In genomic region chr10:13150435-13150834, GRCm38 (mm10) we compare ENCODE assay signal across 34 mouse cellular contexts. TPM values are rescaled to one million over a fixed set of nuclear protein-coding genes. Genes with fewer than 3 reads are reported as not detected.
DNase-seq lines count a peak whose midpoint lies in the region; ATAC-seq and TF ChIP-seq lines count a peak whose summit lies in the region.
"Had no signal": no experiment of that assay in that cellular context is flagged by ENCODE, and none has a peak within 500 bp of the region (broad histone marks: within the 10 kb centered on the region; RNA-seq: fewer than 3 reads in every experiment).

No protein-coding gene starts in this region.

- no peak for ATAC-seq in hindbrain, embryonic 13.5 days (ENCODE audit: low FRiP score)
- ATAC-seq in midbrain, embryonic 14.5 days (ENCODE audit: low FRiP score, low TSS enrichment) = no peak
- no peak for ATAC-seq in midbrain, embryonic 16.5 days
- peak; percentile 88 for ATAC-seq in limb, embryonic 14.5 days (ENCODE audit: low FRiP score, low read depth)
- no peak for ATAC-seq in liver, postnatal 0 days
- ATAC-seq: CD4-positive, CD25-positive, alpha-beta regulatory T cell, adult 4 months; inflammation-experienced regulatory T-cells, adult 6 months had no signal

- peak overlapping the region; percentile 6; the same call in 1 of the 2 replicates for H3K27ac ChIP-seq in hindbrain, embryonic 10.5 days
- H3K27ac ChIP-seq in hindbrain, embryonic 13.5 days = no peak overlapping the region; the same call in 1 of the 2 replicates
- no peak overlapping the region for H3K27ac ChIP-seq in midbrain, embryonic 14.5 days (replicated peaks; ENCODE audit: low read depth, low read length)
- H3K27ac ChIP-seq in midbrain, embryonic 16.5 days (ENCODE audit: low read length) = no peak overlapping the region
- no peak overlapping the region for H3K27ac ChIP-seq in limb, embryonic 14.5 days (replicated peaks; ENCODE audit: low read depth, low read length)
- no peak overlapping the region for H3K27ac ChIP-seq in liver, postnatal 0 days (ENCODE audit: low read depth)
- H3K27ac ChIP-seq: layer of hippocampus, adult 2 months; left cerebral cortex, adult 2 months; liver, embryonic 15.5 days; midbrain, embryonic 10.5 days; neural tube, embryonic 15.5 days had no signal

- DNase-seq in hindbrain, embryonic 10.5 days (ENCODE audit: low spot score) = no peak
- DNase-seq in midbrain, embryonic 14.5 days = peak; percentile 25
- peak; percentile 40 for DNase-seq in limb, embryonic 14.5 days (ENCODE audit: low spot score)
- no peak for DNase-seq in urinary bladder, postnatal 4 days (ENCODE audit: low spot score in 2 of 2)
- DNase-seq in liver, postnatal 0 days = no peak
- DNase-seq: adrenal gland, postnatal 14 days; cerebellum, postnatal 14 days; gastrocnemius, postnatal 25 days; heart, postnatal 36 days; kidney, adult 18-20 months; kidney, postnatal 36 days; retina, postnatal 1 day; right cerebral cortex, postnatal 14 days; thymus, adult 18-20 months; thymus, postnatal 25 days had no signal

- H3K4me1 ChIP-seq in hindbrain, embryonic 10.5 days (replicated peaks) = 0 out of 2 replicates have a peak, but pooled peaks cover 4% of the 10 kb centered on the region
- no peaks in the 10 kb centered on the region; the same call in 1 of the 2 replicates for H3K4me1 ChIP-seq in hindbrain, embryonic 13.5 days (replicated peaks)
- 0 out of 2 replicates have a peak, but pooled peaks cover 3% of the 10 kb centered on the region for H3K4me1 ChIP-seq in midbrain, embryonic 14.5 days (ENCODE audit: control insufficient read depth, insufficient read depth, low read length)
- peaks cover 4% of the 10 kb centered on the region; the same call in 1 of the 2 replicates for H3K4me1 ChIP-seq in midbrain, embryonic 16.5 days (ENCODE audit: control insufficient read depth, insufficient read depth, low read length)
- peaks cover 4% of the 10 kb centered on the region; the same call in 1 of the 2 replicates for H3K4me1 ChIP-seq in limb, embryonic 14.5 days (ENCODE audit: control insufficient read depth, insufficient read depth, low read length)
- no peaks in the 10 kb centered on the region for H3K4me1 ChIP-seq in liver, postnatal 0 days (ENCODE audit: insufficient read depth)
- H3K4me1 ChIP-seq: liver, embryonic 15.5 days; midbrain, embryonic 10.5 days; neural tube, embryonic 15.5 days; stomach, embryonic 15.5 days had no signal

- no peak for TF ChIP-seq POLR2A in limb, embryonic 14.5 days (IDR thresholded peaks at IDR 0.05; ENCODE audit: borderline replicate concordance, extremely low read depth, insufficient read depth, insufficient read length)

- H3K9ac ChIP-seq in hindbrain, embryonic 13.5 days = no peak overlapping the region
- no peak overlapping the region for H3K9ac ChIP-seq in midbrain, embryonic 14.5 days (replicated peaks; ENCODE audit: low read length)
- H3K9ac ChIP-seq in midbrain, embryonic 16.5 days (ENCODE audit: low read depth, low read length) = no peak overlapping the region
- no peak overlapping the region for H3K9ac ChIP-seq in limb, embryonic 14.5 days (ENCODE audit: low read depth, low read length, severe bottlenecking)
- H3K9ac ChIP-seq in liver, postnatal 0 days (replicated peaks) = no peak overlapping the region
- H3K9ac ChIP-seq: forebrain, postnatal 0 days; liver, embryonic 15.5 days; lung, embryonic 15.5 days; neural tube, embryonic 15.5 days; stomach, embryonic 15.5 days had no signal

- no peaks in the 10 kb centered on the region for H3K9me3 ChIP-seq in hindbrain, embryonic 10.5 days
- no peaks in the 10 kb centered on the region for H3K9me3 ChIP-seq in hindbrain, embryonic 13.5 days
- H3K9me3 ChIP-seq in midbrain, embryonic 14.5 days (ENCODE audit: control insufficient read depth, low read length) = no peaks in the 10 kb centered on the region
- H3K9me3 ChIP-seq in midbrain, embryonic 16.5 days (replicated peaks; ENCODE audit: control insufficient read depth, low read length, poor library complexity, severe bottlenecking) = no peaks in the 10 kb centered on the region
- no peaks in the 10 kb centered on the region for H3K9me3 ChIP-seq in limb, embryonic 14.5 days (ENCODE audit: control insufficient read depth, low read length)
- no peaks in the 10 kb centered on the region for H3K9me3 ChIP-seq in liver, postnatal 0 days (ENCODE audit: low read length)
- H3K9me3 ChIP-seq: liver, embryonic 15.5 days; lung, embryonic 15.5 days; midbrain, embryonic 10.5 days; neural tube, embryonic 15.5 days; stomach, embryonic 15.5 days had no signal

- no peak overlapping the region for H3K4me2 ChIP-seq in hindbrain, embryonic 13.5 days
- no peak overlapping the region for H3K4me2 ChIP-seq in midbrain, embryonic 14.5 days (ENCODE audit: low read length)
- no peak overlapping the region for H3K4me2 ChIP-seq in midbrain, embryonic 16.5 days (ENCODE audit: low read length)
- no peak overlapping the region for H3K4me2 ChIP-seq in limb, embryonic 14.5 days (replicated peaks; ENCODE audit: low read depth, low read length, severe bottlenecking)
- H3K4me2 ChIP-seq in liver, postnatal 0 days (ENCODE audit: low read depth, low read length) = no peak overlapping the region
- H3K4me2 ChIP-seq: heart, embryonic 11.5 days; liver, embryonic 15.5 days; lung, embryonic 15.5 days; neural tube, embryonic 15.5 days; stomach, embryonic 15.5 days had no signal

- no peak for TF ChIP-seq CTCF in liver, postnatal 0 days (IDR thresholded peaks at IDR 0.05; ENCODE audit: low read depth)

- no peak for TF ChIP-seq EP300 in liver, postnatal 0 days (IDR thresholded peaks at IDR 0.05; ENCODE audit: low read depth)

- 70% methylated on average over 3 of the region's 3 CpGs for WGBS in hindbrain, embryonic 10.5 days
- 62% methylated on average over 3 of the region's 3 CpGs for WGBS in hindbrain, embryonic 13.5 days
- 56% methylated on average over 3 of the region's 3 CpGs for WGBS in midbrain, embryonic 14.5 days
- WGBS in midbrain, embryonic 16.5 days = 50% methylated on average over 3 of the region's 3 CpGs
- WGBS in limb, embryonic 14.5 days = 54% methylated on average over 3 of the region's 3 CpGs
- 80% methylated on average over 3 of the region's 3 CpGs for WGBS in liver, postnatal 0 days (ENCODE audit: insufficient replicate concordance)

- H3K4me3 ChIP-seq in hindbrain, embryonic 10.5 days = no peak overlapping the region
- no peak overlapping the region for H3K4me3 ChIP-seq in hindbrain, embryonic 13.5 days
- H3K4me3 ChIP-seq in midbrain, embryonic 14.5 days (replicated peaks; ENCODE audit: low read depth, low read length) = no peak overlapping the region
- H3K4me3 ChIP-seq in midbrain, embryonic 16.5 days (ENCODE audit: low read depth, low read length) = no peak overlapping the region
- no peak overlapping the region for H3K4me3 ChIP-seq in limb, embryonic 14.5 days (replicated peaks; ENCODE audit: low read length)
- H3K4me3 ChIP-seq in liver, postnatal 0 days (ENCODE audit: low read depth, low read length) = no peak overlapping the region
- H3K4me3 ChIP-seq: layer of hippocampus, adult 2 months; left cerebral cortex, adult 2 months; liver, embryonic 15.5 days; lung, embryonic 15.5 days; midbrain, embryonic 10.5 days; neural tube, embryonic 15.5 days; stomach, embryonic 15.5 days had no signal

- no peaks in the 10 kb centered on the region for H3K36me3 ChIP-seq in hindbrain, embryonic 10.5 days
- H3K36me3 ChIP-seq in hindbrain, embryonic 13.5 days = no peaks in the 10 kb centered on the region
- H3K36me3 ChIP-seq in midbrain, embryonic 14.5 days (ENCODE audit: control insufficient read depth, insufficient read depth, low read length) = no peaks in the 10 kb centered on the region
- no peaks in the 10 kb centered on the region for H3K36me3 ChIP-seq in midbrain, embryonic 16.5 days (ENCODE audit: control insufficient read depth, insufficient read depth, low read length)
- H3K36me3 ChIP-seq in limb, embryonic 14.5 days (ENCODE audit: control insufficient read depth, insufficient read depth, low read length) = no peaks in the 10 kb centered on the region
- no peaks in the 10 kb centered on the region for H3K36me3 ChIP-seq in liver, postnatal 0 days (replicated peaks; ENCODE audit: insufficient read depth, low read length)
- H3K36me3 ChIP-seq: liver, embryonic 15.5 days; lung, embryonic 15.5 days; midbrain, embryonic 10.5 days; neural tube, embryonic 15.5 days; stomach, embryonic 15.5 days had no signal

- no peaks in the 10 kb centered on the region for H3K27me3 ChIP-seq in hindbrain, embryonic 10.5 days (ENCODE audit: insufficient read depth, poor library complexity, severe bottlenecking)
- no peaks in the 10 kb centered on the region for H3K27me3 ChIP-seq in hindbrain, embryonic 13.5 days
- no peaks in the 10 kb centered on the region for H3K27me3 ChIP-seq in midbrain, embryonic 14.5 days (ENCODE audit: control insufficient read depth, insufficient read depth, low read length)
- no peaks in the 10 kb centered on the region for H3K27me3 ChIP-seq in midbrain, embryonic 16.5 days (ENCODE audit: control insufficient read depth, insufficient read depth, low read depth, low read length)
- no peaks in the 10 kb centered on the region for H3K27me3 ChIP-seq in limb, embryonic 14.5 days (ENCODE audit: control insufficient read depth, insufficient read depth, low read length)
- H3K27me3 ChIP-seq in liver, postnatal 0 days (ENCODE audit: insufficient read depth, low read length) = no peaks in the 10 kb centered on the region
- H3K27me3 ChIP-seq: liver, embryonic 15.5 days; lung, embryonic 15.5 days; neural tube, embryonic 15.5 days; stomach, embryonic 15.5 days had no signal

RNA-seq across cellular contexts. Expression of gene Zc2hc1b, which starts 27.4 kb away (rescaled TPM):
- polyA plus RNA-seq in hindbrain, embryonic 10.5 days (2016; fragmentation: Nextera tagmentation; extraction: Ambion mirVana) = not detected in 2 replicates
- polyA plus RNA-seq in hindbrain, embryonic 13.5 days (2015; fragmentation: Nextera tagmentation; extraction: Ambion mirVana) = not detected in 2 replicates
- not detected in 2 replicates for polyA plus RNA-seq in midbrain, embryonic 14.5 days (2014; fragmentation: Nextera tagmentation; extraction: Ambion mirVana)
- polyA plus RNA-seq in midbrain, embryonic 16.5 days (2015; fragmentation: Nextera tagmentation; extraction: Ambion mirVana) = not detected in 2 replicates
- polyA plus RNA-seq in limb, embryonic 14.5 days (2012; rRNA removed) = 0.14 TPM in 1 of 2 replicates, not detected in the other
- polyA plus RNA-seq in limb, embryonic 14.5 days (2014; fragmentation: Nextera tagmentation; extraction: Ambion mirVana) = not detected in 2 replicates
- polyA plus RNA-seq in liver, postnatal 0 days (2015; fragmentation: Nextera tagmentation; extraction: Ambion mirVana) = not detected in 2 replicates
- polyA plus RNA-seq: CD4-positive, CD25-positive, alpha-beta regulatory T cell, adult 4 months; cerebellum, adult 2 months; cortical plate, adult 2 months; forebrain, embryonic 11.5 days; forebrain, postnatal 0 days; heart, embryonic 11.5 days; heart, embryonic 16.5 days; inflammation-experienced regulatory T-cells, adult 6 months; kidney, embryonic 16.5 days; liver, adult 2 months; liver, embryonic 15.5 days; lung, embryonic 15.5 days; midbrain, embryonic 10.5 days; neural tube, embryonic 15.5 days; stomach, embryonic 15.5 days had no signal

RNA-seq across cellular contexts. Expression of gene Ltv1, which starts 42.5 kb away (rescaled TPM):
- polyA plus RNA-seq in hindbrain, embryonic 10.5 days (2016; fragmentation: Nextera tagmentation; extraction: Ambion mirVana) = 56.2 and 66.4 TPM in 2 replicates
- polyA plus RNA-seq in hindbrain, embryonic 13.5 days (2015; fragmentation: Nextera tagmentation; extraction: Ambion mirVana) = 36.5 and 40.8 TPM in 2 replicates
- 26.4 and 39.3 TPM in 2 replicates for polyA plus RNA-seq in midbrain, embryonic 14.5 days (2014; fragmentation: Nextera tagmentation; extraction: Ambion mirVana)
- polyA plus RNA-seq in midbrain, embryonic 16.5 days (2015; fragmentation: Nextera tagmentation; extraction: Ambion mirVana) = 33.8 and 35.8 TPM in 2 replicates
- polyA plus RNA-seq in limb, embryonic 14.5 days (2012; rRNA removed) = 50.7 and 66.4 TPM in 2 replicates
- 69.0 and 72.8 TPM in 2 replicates for polyA plus RNA-seq in limb, embryonic 14.5 days (2014; fragmentation: Nextera tagmentation; extraction: Ambion mirVana)
- 22.9 and 23.6 TPM in 2 replicates for polyA plus RNA-seq in liver, postnatal 0 days (2015; fragmentation: Nextera tagmentation; extraction: Ambion mirVana)

Comparison
In these comparisons a context has a peak if more than half of its experiments do, and no peak if none do; other contexts are left out.
1. DNase-seq: peak in midbrain, embryonic 14.5 days (single experiment) and limb, embryonic 14.5 days (single experiment); none in hindbrain, embryonic 10.5 days (single experiment), urinary bladder, postnatal 4 days (0 of 2) and liver, postnatal 0 days (single experiment).